Mouse (Mus musculus): Measurements from ENCODE around the gene Ctnnd2. TPM values are rescaled to one million over a fixed set of nuclear protein-coding genes. Genes with fewer than 3 reads are reported as not detected.

The Ctnnd2 gene
- total and polyA plus RNA-seq, 3 experiments: 0.10 to 0.35 (median 0.16) TPM

DNA sequence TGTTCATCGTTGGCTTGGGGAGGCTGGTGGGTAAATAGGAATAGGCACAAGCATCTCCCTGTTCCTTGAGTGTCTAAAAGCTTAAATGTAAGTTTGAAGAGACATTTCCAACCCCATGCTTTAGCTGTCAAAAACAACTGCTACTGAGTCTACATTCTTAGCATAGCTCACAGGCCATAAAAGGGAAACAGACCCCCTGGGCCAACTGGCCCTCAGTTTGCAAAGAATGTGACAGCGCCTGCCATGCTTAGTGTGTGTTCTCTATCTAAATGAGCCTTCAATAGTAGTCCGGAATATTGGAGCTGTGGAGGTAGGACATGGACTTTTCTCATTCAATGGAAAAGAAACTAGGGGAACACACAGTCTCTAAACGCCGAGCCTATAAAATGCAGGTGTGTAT is 390.0 kb downstream of the Ctnnd2 start:
- H3K9ac ChIP-seq (ENCODE audit: low read depth, low read length): no peak overlapping the region
- H3K27me3 ChIP-seq (ENCODE audit: control insufficient read depth, insufficient read depth, low read length): no peaks in the 10 kb centered on the region
- DNase-seq: no peak
- intact Hi-C loops (cut with DNase I): no loop called here
- 76% methylated on average over 5 of the region's 5 CpGs for WGBS
- H3K4me3 ChIP-seq: no peak overlapping the region
- no peak for TF ChIP-seq EP300 (IDR thresholded peaks at IDR 0.05; ENCODE audit: insufficient read depth, low read depth, low read length)
- TF ChIP-seq CTCF (IDR thresholded peaks at IDR 0.05): no peak
- no peak for TF ChIP-seq POLR2A (IDR thresholded peaks at IDR 0.05; ENCODE audit: insufficient read depth, low read depth, low read length)
- no peaks in the 10 kb centered on the region for H3K79me2 ChIP-seq (replicated peaks; ENCODE audit: control insufficient read depth, insufficient read depth, low read length)
- no peaks in the 10 kb centered on the region for H3K4me1 ChIP-seq (ENCODE audit: control insufficient read depth, insufficient read depth, low read length)
- H3K36me3 ChIP-seq (ENCODE audit: control insufficient read depth, insufficient read depth, low read length): no peaks in the 10 kb centered on the region
- no peak overlapping the region for H3K27ac ChIP-seq

DNA sequence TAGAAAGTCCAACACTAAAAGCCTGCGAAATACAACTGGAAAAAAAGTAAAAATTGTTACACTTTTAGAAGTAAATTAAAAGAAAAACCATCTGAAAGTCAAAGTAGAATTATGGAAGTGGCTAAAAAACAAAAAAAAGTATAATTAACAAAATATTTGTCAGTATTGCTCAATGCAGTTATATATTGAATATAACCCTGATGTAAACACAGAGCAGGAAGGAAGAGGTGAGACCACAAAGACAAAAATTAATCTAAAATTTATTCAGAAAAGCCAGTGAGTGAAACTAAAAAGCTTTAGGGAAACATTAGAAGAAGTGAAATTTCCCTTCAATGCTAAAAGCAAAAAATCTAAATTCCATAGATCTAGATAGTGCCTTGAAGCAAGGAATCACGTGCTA is 392.2 kb downstream of the Ctnnd2 start:
- Histone ChIP-seq H3K79me2 (replicated peaks; ENCODE audit: control insufficient read depth, insufficient read depth, low read length) (no peaks in the 10 kb centered on the region), H3K4me3 (no peak overlapping the region), H3K4me1 (ENCODE audit: control insufficient read depth, insufficient read depth, low read length) (no peaks in the 10 kb centered on the region), H3K36me3 (ENCODE audit: control insufficient read depth, insufficient read depth, low read length) (no peaks in the 10 kb centered on the region), H3K27me3 (ENCODE audit: control insufficient read depth, insufficient read depth, low read length) (no peaks in the 10 kb centered on the region), H3K27ac (no peak overlapping the region), H3K9ac (ENCODE audit: low read depth, low read length) (no peak overlapping the region)
- no peak for DNase-seq
- no peak for TF ChIP-seq CTCF (IDR thresholded peaks at IDR 0.05)
- no peak for TF ChIP-seq EP300 (IDR thresholded peaks at IDR 0.05; ENCODE audit: insufficient read depth, low read depth, low read length)
- no peak for TF ChIP-seq POLR2A (IDR thresholded peaks at IDR 0.05; ENCODE audit: insufficient read depth, low read depth, low read length)
- intact Hi-C loops (cut with DNase I): no loop called here
- 70% methylated on average over 2 of the region's 2 CpGs for WGBS

DNA sequence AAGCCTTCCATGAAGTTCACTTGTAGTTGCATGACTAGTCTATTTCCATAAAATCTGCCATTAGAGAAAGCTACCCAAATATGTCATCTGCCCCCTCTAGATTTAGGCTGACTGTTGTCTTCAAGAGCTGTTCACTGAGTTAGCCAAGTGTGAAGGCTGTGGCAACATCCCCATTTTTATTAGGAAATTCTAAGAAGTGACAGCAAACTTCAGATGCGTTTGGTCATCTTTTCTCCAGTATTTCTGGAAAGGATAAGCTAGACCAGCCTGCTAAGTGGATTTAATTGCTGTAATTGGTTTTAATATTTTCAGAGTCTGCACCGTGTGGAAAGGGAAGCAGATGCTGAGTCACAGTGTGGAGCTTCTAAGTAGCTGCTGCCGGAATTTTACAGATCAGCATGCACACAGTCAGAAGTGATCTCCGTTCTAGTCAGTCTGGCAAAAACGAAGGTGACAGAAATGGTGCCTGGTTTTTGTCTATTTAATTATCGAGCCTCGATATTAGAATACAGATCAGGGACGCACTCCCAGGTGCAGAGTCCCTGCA is 397.9 kb downstream of the Ctnnd2 start:
- WGBS: 76% methylated on average over 8 of the region's 8 CpGs
- intact Hi-C loops (cut with DNase I): no loop called here

DNA sequence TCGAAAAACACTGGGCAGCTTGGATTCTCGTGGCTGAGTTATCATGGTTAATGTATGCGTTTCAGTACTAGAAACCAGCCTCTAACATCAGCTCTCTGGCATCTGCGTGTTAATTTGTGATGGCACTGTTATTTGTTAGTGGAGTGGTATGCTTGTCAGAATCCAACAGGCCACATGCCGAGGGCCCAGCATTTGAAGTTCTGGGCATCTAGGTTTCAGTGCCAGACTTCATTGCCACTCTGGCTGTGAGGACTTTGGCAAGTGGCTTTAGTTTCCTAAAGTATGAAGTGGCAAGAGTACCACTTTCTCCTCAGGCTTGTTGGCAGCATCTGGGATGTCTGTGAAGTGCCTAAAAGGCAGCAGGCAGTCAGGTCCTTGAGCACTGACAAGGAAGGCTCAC is 415.1 kb downstream of the Ctnnd2 start:
- Histone ChIP-seq H3K9ac (ENCODE audit: low read depth, low read length) (no peak overlapping the region), H3K27ac (no peak overlapping the region), H3K79me2 (replicated peaks; ENCODE audit: control insufficient read depth, insufficient read depth, low read length) (no peaks in the 10 kb centered on the region), H3K4me3 (no peak overlapping the region), H3K36me3 (ENCODE audit: control insufficient read depth, insufficient read depth, low read length) (no peaks in the 10 kb centered on the region), H3K4me1 (ENCODE audit: control insufficient read depth, insufficient read depth, low read length) (no peaks in the 10 kb centered on the region), H3K27me3 (ENCODE audit: control insufficient read depth, insufficient read depth, low read length) (no peaks in the 10 kb centered on the region)
- TF ChIP-seq POLR2A (IDR thresholded peaks at IDR 0.05; ENCODE audit: insufficient read depth, low read depth, low read length) (no peak), EP300 (IDR thresholded peaks at IDR 0.05; ENCODE audit: insufficient read depth, low read depth, low read length) (no peak), CTCF (IDR thresholded peaks at IDR 0.05) (no peak)
- no peak for DNase-seq
- intact Hi-C loops (cut with DNase I): no loop called here
- 75% methylated on average over 5 of the region's 5 CpGs for WGBS

More for the DNA sequence above, 397.9 kb downstream of the Ctnnd2 start:
- no peak overlapping the region for H3K4me3 ChIP-seq
- no peaks in the 10 kb centered on the region for H3K36me3 ChIP-seq (ENCODE audit: control insufficient read depth, insufficient read depth, low read length)
- no peak overlapping the region for H3K27ac ChIP-seq
- no peaks in the 10 kb centered on the region for H3K27me3 ChIP-seq (ENCODE audit: control insufficient read depth, insufficient read depth, low read length)
- DNase-seq: no peak
- TF ChIP-seq POLR2A (IDR thresholded peaks at IDR 0.05; ENCODE audit: insufficient read depth, low read depth, low read length) (no peak), CTCF (IDR thresholded peaks at IDR 0.05) (no peak), EP300 (IDR thresholded peaks at IDR 0.05; ENCODE audit: insufficient read depth, low read depth, low read length) (no peak)
- H3K9ac ChIP-seq (ENCODE audit: low read depth, low read length): no peak overlapping the region
- no peaks in the 10 kb centered on the region for H3K4me1 ChIP-seq (ENCODE audit: control insufficient read depth, insufficient read depth, low read length)
- no peaks in the 10 kb centered on the region for H3K79me2 ChIP-seq (replicated peaks; ENCODE audit: control insufficient read depth, insufficient read depth, low read length)

DNA sequence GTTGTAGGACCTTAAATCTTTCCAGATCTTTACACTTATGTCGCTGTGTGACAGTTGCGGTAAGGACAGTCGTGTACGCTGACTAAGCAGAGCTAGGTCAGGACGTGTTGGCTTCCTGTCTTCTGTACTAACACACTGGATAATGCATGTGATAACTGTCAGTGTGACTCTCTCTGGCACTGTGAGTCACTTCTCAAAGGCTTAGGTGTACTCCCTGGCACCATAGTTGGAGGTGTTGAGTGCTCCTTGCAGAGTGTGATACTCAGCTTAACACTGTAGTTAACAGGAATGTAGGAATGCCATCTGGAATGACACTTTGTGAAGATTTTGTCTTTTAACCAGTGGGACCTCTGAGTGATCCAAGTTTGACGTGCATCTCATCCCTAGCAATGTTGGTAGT is 418.5 kb downstream of the Ctnnd2 start:
- H3K27me3 ChIP-seq (ENCODE audit: control insufficient read depth, insufficient read depth, low read length): no peaks in the 10 kb centered on the region
- no peak overlapping the region for H3K4me3 ChIP-seq
- no peak overlapping the region for H3K9ac ChIP-seq (ENCODE audit: low read depth, low read length)
- no peaks in the 10 kb centered on the region for H3K4me1 ChIP-seq (ENCODE audit: control insufficient read depth, insufficient read depth, low read length)
- intact Hi-C loops (cut with DNase I): no loop called here
- DNase-seq: no peak
- TF ChIP-seq EP300 (IDR thresholded peaks at IDR 0.05; ENCODE audit: insufficient read depth, low read depth, low read length) (no peak), CTCF (IDR thresholded peaks at IDR 0.05) (no peak), POLR2A (IDR thresholded peaks at IDR 0.05; ENCODE audit: insufficient read depth, low read depth, low read length) (no peak)
- no peaks in the 10 kb centered on the region for H3K36me3 ChIP-seq (ENCODE audit: control insufficient read depth, insufficient read depth, low read length)
- H3K27ac ChIP-seq: no peak overlapping the region
- H3K79me2 ChIP-seq (replicated peaks; ENCODE audit: control insufficient read depth, insufficient read depth, low read length): no peaks in the 10 kb centered on the region
- WGBS: 75% methylated on average over 6 of the region's 6 CpGs

DNA sequence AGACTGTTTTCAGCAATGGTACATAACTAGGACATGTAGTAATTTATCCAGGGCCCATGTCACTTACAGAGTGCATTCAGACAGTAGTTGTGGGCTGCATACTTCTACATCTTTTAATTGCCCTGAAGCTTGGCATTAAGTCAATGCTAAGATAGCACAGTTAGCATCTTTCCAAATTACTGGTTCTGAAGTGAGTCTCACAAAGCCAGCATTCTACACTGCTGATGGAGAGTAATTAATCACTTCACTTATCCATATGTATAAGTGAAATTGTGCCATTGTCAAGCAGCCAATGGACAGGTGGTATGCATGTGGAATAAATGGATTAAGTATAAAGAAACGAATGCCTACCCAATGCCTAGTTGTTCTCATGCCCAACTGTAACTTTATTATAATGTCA is 423.1 kb downstream of the Ctnnd2 start:
- no peaks in the 10 kb centered on the region for H3K4me1 ChIP-seq (ENCODE audit: control insufficient read depth, insufficient read depth, low read length)
- no peaks in the 10 kb centered on the region for H3K36me3 ChIP-seq (ENCODE audit: control insufficient read depth, insufficient read depth, low read length)
- H3K9ac ChIP-seq (ENCODE audit: low read depth, low read length): no peak overlapping the region
- no peak overlapping the region for H3K27ac ChIP-seq
- intact Hi-C loops (cut with DNase I): no loop called here
- TF ChIP-seq EP300 (IDR thresholded peaks at IDR 0.05; ENCODE audit: insufficient read depth, low read depth, low read length) (no peak), POLR2A (IDR thresholded peaks at IDR 0.05; ENCODE audit: insufficient read depth, low read depth, low read length) (no peak), CTCF (IDR thresholded peaks at IDR 0.05) (no peak)
- no peak for DNase-seq
- 75% methylated on average over 1 of the region's 1 CpGs for WGBS
- H3K27me3 ChIP-seq (ENCODE audit: control insufficient read depth, insufficient read depth, low read length): no peaks in the 10 kb centered on the region
- H3K79me2 ChIP-seq (replicated peaks; ENCODE audit: control insufficient read depth, insufficient read depth, low read length): no peaks in the 10 kb centered on the region
- H3K4me3 ChIP-seq: no peak overlapping the region
